Mouse (Mus musculus): ENCODE results near the gene Vtn.
A peak's percentile ranks its signal among the peaks of the same experiment; 100 is the strongest.

- TF ChIP-seq CTCF (IDR thresholded peaks at IDR 0.05; ENCODE audit: extremely low read depth, insufficient read depth, low read length) (no peak), POLR2A (IDR thresholded peaks at IDR 0.05; ENCODE audit: extremely low read depth, insufficient read depth, low read length) (0 out of 2 replicates have a peak, but pooled peaks have one; percentile 7)
Measured at GRCm38 (mm10) chr11:78465568-78466180, 33.2 kb upstream of the Vtn start, which contains the start of gene Slc46a1.
